Mouse (Mus musculus): Measurements from ENCODE around the gene Cdpf1. TPM values are rescaled to one million over a fixed set of nuclear protein-coding genes. Genes with fewer than 3 reads are reported as not detected.

Cdpf1 gene
- polyA plus RNA-seq (2015; fragmentation: Nextera tagmentation; extraction: Ambion mirVana), result 33.8 and 43.5 TPM in 2 replicates

DNA sequence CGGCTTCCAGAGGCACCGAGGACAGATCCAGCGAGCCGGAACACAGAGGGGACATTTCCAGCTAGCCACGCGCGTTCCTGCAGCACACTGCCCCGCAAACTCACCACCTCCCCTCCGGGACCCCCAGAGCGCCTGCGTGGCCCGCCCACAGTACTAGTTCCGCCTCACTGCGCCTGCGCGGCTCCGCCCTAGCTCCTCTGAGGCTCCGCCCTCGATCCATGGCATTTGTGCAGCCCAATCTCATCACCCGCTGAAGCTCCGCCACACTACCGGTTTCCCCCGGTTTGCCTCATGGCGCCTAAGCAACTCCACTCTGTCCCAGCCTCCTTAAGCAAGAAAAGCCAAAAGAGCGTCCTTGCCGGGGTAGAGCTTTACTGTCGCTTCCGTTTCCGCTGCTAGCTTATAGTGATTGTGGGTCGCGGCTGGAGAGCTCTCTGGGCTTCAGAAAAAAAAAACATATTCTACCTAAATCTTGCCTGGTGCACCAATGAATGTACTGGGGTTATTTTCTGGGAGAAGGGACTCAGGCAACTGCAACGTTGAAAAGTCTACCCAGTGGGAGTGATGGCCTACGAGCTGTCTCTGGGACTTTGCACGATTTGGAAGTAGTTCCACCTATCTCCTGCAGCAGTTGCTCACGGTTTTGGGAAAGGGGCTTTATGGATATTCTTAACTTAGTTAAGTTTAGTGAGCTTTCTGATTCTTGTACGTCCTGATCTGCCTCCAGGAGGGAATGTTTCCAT is at the start of gene Cdpf1:
Gene Cdpf1, minus strand, starts transcription at position 163 of the 743 bp plus-strand sequence.
- no peaks in the 10 kb centered on the region for H3K36me3 ChIP-seq (ENCODE audit: control insufficient read depth, insufficient read depth, low read length)
- no peaks in the 10 kb centered on the region; the same call in 1 of the 2 replicates for H3K27me3 ChIP-seq (ENCODE audit: control insufficient read depth, insufficient read depth, low read depth, low read length)
- peak within 1 kb of the TSS; percentile 89 for H3K4me2 ChIP-seq (ENCODE audit: low read depth, low read length)
- H3K9me3 ChIP-seq (ENCODE audit: control insufficient read depth, low read length), result peaks cover 2% of the 10 kb centered on the region; the same call in 1 of the 2 replicates
- H3K4me3 ChIP-seq (ENCODE audit: low read length), result peak within 1 kb of the TSS; percentile 84
- ATAC-seq (ENCODE audit: low read depth), result peak; percentile 99
- H3K27ac ChIP-seq (ENCODE audit: low read length), result peak within 1 kb of the TSS; percentile 89
- H3K4me1 ChIP-seq (replicated peaks; ENCODE audit: control insufficient read depth, insufficient read depth, low read length), result peaks cover 15% of the 10 kb centered on the region
- 3% methylated on average over 36 of the region's 36 CpGs for WGBS
- peak within 1 kb of the TSS; percentile 90 for H3K9ac ChIP-seq (ENCODE audit: low read length)

DNA sequence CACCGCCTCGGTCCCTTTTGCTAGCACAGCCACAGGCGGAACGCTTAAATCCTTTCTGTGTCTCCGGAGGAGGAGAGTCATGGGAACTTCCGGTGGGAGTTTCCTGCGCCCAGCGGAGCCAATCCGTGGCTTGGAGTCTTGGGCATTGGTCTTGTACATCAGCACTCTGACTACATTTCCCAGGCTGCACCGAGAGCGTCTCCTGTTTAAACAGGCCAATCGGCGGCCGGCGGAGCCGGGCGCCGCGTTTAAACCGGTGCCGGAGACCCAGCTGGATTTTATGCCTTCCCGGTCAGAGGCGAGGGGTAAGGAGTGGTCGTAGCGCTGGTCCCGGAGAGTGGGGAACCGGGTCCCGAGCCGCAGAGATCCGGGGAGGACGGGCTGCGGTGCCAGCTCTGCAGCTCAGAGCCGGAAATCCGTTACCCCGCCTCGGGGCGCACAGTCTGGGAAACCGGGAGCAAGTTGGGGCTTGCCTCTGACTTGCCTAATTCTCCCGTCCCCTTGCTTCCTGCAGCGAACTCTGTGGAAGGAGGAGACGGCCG is 48.1 kb upstream of the Cdpf1 start, which contains the start of gene Gtse1:
Gene Gtse1, plus strand, starts transcription at position 256 of the 542 bp plus-strand sequence.
- peak within 1 kb of the TSS; percentile 58 for H3K27ac ChIP-seq (ENCODE audit: low read length)
- no peaks in the 10 kb centered on the region for H3K27me3 ChIP-seq (ENCODE audit: control insufficient read depth, insufficient read depth, low read depth, low read length)
- peak within 1 kb of the TSS; percentile 79 for H3K4me3 ChIP-seq (ENCODE audit: low read length)
- peak within 1 kb of the TSS; percentile 83 for H3K9ac ChIP-seq (ENCODE audit: low read length)
- peak; percentile 100 for ATAC-seq (ENCODE audit: low read depth)
- H3K9me3 ChIP-seq (ENCODE audit: control insufficient read depth, low read length), result no peaks in the 10 kb centered on the region
- peak within 1 kb of the TSS; percentile 89 for H3K4me2 ChIP-seq (ENCODE audit: low read depth, low read length)
- peaks cover 17% of the 10 kb centered on the region for H3K4me1 ChIP-seq (replicated peaks; ENCODE audit: control insufficient read depth, insufficient read depth, low read length)
- under 1% methylated on average over 42 of the region's 42 CpGs for WGBS
- H3K36me3 ChIP-seq (ENCODE audit: control insufficient read depth, insufficient read depth, low read length), result peaks cover 18% of the 10 kb centered on the region

DNA sequence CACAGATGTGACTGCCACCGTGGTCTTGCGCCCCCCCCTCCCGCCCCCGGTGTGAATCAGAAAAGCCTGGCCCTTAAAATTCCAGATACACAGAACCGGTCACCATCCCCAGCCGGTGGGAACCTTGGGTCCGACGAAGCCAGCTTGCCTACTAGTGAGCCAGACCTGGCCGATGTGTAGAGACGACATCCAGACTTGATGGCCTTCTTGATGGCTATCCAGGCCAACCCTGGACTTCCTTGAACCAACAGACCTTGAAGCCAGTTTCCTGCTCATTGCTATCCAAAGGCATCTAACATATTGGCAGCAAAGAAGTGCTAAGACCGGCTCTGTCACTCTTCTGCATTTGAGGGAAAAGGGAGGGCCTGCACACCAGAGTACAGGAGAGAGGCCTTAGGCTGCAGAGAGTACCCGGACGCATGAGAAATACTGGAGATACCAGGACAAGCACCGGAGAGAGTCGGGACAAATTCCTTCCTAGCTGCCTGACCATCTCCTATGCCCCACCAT is 47.5 kb upstream of the Cdpf1 start:
- ATAC-seq (ENCODE audit: low read depth), result peak; percentile 18; the same call in 1 of the 2 replicates
- 8% methylated on average over 15 of the region's 15 CpGs for WGBS
- H3K27ac ChIP-seq (ENCODE audit: low read length), result peak overlapping the region; percentile 43
- no peaks in the 10 kb centered on the region for H3K9me3 ChIP-seq (ENCODE audit: control insufficient read depth, low read length)
- peaks cover 14% of the 10 kb centered on the region for H3K36me3 ChIP-seq (ENCODE audit: control insufficient read depth, insufficient read depth, low read length)
- H3K4me1 ChIP-seq (replicated peaks; ENCODE audit: control insufficient read depth, insufficient read depth, low read length), result peaks cover 17% of the 10 kb centered on the region
- H3K9ac ChIP-seq (ENCODE audit: low read length), result peak overlapping the region; percentile 83
- H3K4me2 ChIP-seq (ENCODE audit: low read depth, low read length), result peak overlapping the region; percentile 89
- H3K4me3 ChIP-seq (ENCODE audit: low read length), result peak overlapping the region; percentile 79
- H3K27me3 ChIP-seq (ENCODE audit: control insufficient read depth, insufficient read depth, low read depth, low read length), result no peaks in the 10 kb centered on the region

DNA sequence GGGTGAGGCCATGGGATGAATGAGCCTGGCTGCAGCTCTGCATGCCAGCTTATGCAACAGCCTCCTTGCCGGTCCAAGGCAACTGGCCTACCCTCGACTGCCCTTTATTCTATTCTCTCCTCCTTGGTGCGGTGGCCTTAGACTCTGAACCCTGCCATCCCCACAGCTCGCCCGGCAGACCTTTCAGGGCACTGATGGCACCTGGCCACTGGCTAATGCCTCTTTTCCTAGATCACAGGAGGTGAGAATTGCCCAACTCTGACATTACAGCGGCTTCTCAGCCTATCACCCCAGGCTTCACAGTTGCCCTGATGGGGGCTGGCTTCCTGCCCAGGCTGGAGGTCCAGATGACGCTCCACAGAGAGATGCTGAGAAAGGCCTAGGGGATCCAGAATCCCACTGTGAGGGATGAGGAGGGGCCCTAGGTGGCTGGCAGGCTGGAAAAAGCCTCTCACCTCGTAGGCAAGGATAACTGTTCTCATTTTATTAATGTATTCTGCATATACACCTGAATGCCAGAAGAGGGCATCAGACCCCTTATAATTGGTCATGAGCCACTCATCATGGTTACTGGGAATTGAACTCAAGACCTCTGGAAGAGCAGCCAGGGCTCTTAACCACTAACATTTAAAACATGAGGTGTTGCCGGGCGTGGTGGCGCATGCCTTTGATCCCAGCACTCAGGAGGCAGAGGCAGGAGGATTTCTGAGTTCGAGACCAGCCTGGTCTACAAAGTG is 40.3 kb upstream of the Cdpf1 start:
- no peak overlapping the region for H3K27ac ChIP-seq (ENCODE audit: low read length)
- no peaks in the 10 kb centered on the region for H3K9me3 ChIP-seq (ENCODE audit: control insufficient read depth, low read length)
- H3K4me3 ChIP-seq (ENCODE audit: low read length), result no peak overlapping the region
- WGBS, result 72% methylated on average over 12 of the region's 12 CpGs
- H3K4me2 ChIP-seq (ENCODE audit: low read depth, low read length), result no peak overlapping the region
- no peak for ATAC-seq (ENCODE audit: low read depth)
- no peaks in the 10 kb centered on the region for H3K4me1 ChIP-seq (replicated peaks; ENCODE audit: control insufficient read depth, insufficient read depth, low read length)
- no peaks in the 10 kb centered on the region for H3K36me3 ChIP-seq (ENCODE audit: control insufficient read depth, insufficient read depth, low read length)
- H3K9ac ChIP-seq (ENCODE audit: low read length), result no peak overlapping the region
- H3K27me3 ChIP-seq (ENCODE audit: control insufficient read depth, insufficient read depth, low read depth, low read length), result no peaks in the 10 kb centered on the region

DNA sequence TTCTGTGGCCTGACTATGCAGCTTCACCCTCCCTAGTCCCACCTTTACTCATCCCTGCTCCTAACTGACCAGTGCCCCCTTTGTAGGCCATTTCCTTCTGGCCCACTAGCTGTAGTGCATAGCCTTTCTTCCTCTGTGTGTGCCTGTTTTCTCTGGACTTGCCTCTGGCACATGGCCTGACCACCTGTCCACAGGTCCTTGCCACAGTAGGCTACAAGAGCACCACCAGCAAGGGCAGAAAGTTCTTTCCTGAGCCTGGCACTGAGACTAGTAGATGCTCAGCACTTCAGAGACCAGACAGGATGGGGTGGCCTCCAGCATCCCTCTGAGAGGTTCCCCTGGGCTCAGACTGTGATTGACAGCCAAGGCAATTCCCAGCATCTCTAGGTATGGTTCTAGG is 33.6 kb upstream of the Cdpf1 start:
- no peak overlapping the region for H3K27ac ChIP-seq (ENCODE audit: low read length)
- H3K9ac ChIP-seq (ENCODE audit: low read length), result no peak overlapping the region
- H3K9me3 ChIP-seq (ENCODE audit: control insufficient read depth, low read length), result no peaks in the 10 kb centered on the region
- no peak for ATAC-seq (ENCODE audit: low read depth)
- no peaks in the 10 kb centered on the region for H3K27me3 ChIP-seq (ENCODE audit: control insufficient read depth, insufficient read depth, low read depth, low read length)
- no peaks in the 10 kb centered on the region for H3K4me1 ChIP-seq (replicated peaks; ENCODE audit: control insufficient read depth, insufficient read depth, low read length)
- H3K4me2 ChIP-seq (ENCODE audit: low read depth, low read length), result no peak overlapping the region
- no peaks in the 10 kb centered on the region for H3K36me3 ChIP-seq (ENCODE audit: control insufficient read depth, insufficient read depth, low read length)
- no peak overlapping the region for H3K4me3 ChIP-seq (ENCODE audit: low read length)

DNA sequence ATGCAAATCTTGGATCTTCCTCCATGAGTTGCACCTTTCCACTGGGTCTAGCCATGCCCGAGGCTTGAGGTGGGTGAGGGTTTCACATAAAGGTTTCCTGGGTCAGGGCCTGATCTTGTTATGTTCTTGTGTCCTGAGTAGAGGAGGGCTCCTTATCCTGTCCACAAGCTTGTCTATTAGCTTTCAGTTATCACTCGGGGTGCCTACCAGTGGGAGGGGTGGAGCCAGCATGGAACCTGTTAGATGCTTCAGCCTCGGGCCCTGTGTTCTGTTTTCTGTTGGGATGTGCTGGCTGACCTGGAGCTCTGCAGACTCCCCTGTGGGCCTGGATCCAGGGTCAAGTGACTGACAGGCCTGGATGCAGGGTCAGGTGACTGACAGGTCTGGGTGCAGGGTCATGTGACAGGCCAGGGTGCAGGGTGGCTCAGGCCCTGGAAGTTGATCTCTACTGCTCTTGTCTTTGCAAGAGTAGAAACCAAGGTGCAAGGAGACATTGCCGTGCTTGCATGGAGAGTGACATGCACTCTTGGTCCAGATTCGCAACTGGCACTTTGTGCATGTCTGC is 30.4 kb upstream of the Cdpf1 start:
- Histone ChIP-seq H3K27me3 (ENCODE audit: control insufficient read depth, insufficient read depth, low read depth, low read length) (no peaks in the 10 kb centered on the region), H3K4me2 (ENCODE audit: low read depth, low read length) (no peak overlapping the region), H3K9ac (ENCODE audit: low read length) (no peak overlapping the region), H3K4me3 (ENCODE audit: low read length) (no peak overlapping the region), H3K4me1 (replicated peaks; ENCODE audit: control insufficient read depth, insufficient read depth, low read length) (no peaks in the 10 kb centered on the region), H3K36me3 (ENCODE audit: control insufficient read depth, insufficient read depth, low read length) (no peaks in the 10 kb centered on the region), H3K9me3 (ENCODE audit: control insufficient read depth, low read length) (no peaks in the 10 kb centered on the region), H3K27ac (ENCODE audit: low read length) (no peak overlapping the region)
- WGBS, result 66% methylated on average over 5 of the region's 5 CpGs
- no peak for ATAC-seq (ENCODE audit: low read depth)

DNA sequence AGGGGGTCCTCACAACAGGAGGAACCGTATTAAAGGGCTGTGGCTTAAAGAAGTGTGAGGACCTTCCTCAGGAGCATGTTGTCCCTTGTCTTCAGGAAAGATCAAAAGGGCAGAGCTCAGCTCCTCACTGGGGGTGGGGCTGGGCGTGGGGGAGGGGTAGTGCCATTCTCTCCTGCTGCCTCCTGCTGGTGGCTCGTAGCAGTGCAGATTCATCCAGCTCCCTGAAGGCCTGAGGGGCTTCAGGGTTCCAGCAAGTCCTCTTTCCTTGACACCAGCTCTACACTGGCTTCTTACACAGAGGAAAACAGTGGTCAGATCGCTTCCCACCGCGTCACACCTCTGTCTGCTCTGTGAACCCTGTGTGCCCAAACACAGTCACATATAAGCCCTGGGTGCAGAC is 29.5 kb upstream of the Cdpf1 start:
- Histone ChIP-seq H3K9ac (ENCODE audit: low read length) (no peak overlapping the region), H3K36me3 (ENCODE audit: control insufficient read depth, insufficient read depth, low read length) (no peaks in the 10 kb centered on the region)

DNA sequence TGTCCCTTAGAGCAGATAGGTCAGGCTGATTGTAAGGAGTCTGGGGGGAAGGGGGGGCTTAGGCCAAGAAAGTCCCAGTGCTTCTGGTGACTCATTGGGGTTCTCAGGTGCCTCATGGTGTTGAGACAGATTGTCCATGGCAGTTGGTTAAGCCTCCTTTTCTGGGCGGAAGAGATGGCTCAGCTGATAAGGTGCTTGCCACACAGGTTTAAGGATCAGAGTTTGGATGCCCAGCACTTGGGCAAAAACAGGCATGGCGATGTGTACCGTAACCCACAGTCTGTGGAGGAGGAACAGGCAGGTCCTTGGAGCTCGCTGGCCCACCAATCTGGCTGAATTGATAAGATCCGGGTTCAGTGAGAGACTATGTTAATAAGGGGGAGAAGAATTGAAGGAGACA is 25.4 kb upstream of the Cdpf1 start:
- no peak for ATAC-seq (ENCODE audit: low read depth)

More for the DNA sequence above, 29.5 kb upstream of the Cdpf1 start:
- Histone ChIP-seq H3K9me3 (ENCODE audit: control insufficient read depth, low read length) (no peaks in the 10 kb centered on the region), H3K4me2 (ENCODE audit: low read depth, low read length) (no peak overlapping the region), H3K4me1 (replicated peaks; ENCODE audit: control insufficient read depth, insufficient read depth, low read length) (no peaks in the 10 kb centered on the region), H3K27me3 (ENCODE audit: control insufficient read depth, insufficient read depth, low read depth, low read length) (no peaks in the 10 kb centered on the region), H3K27ac (ENCODE audit: low read length) (no peak overlapping the region), H3K4me3 (ENCODE audit: low read length) (no peak overlapping the region)
- ATAC-seq (ENCODE audit: low read depth), result no peak
- WGBS, result 44% methylated on average over 6 of the region's 6 CpGs

DNA sequence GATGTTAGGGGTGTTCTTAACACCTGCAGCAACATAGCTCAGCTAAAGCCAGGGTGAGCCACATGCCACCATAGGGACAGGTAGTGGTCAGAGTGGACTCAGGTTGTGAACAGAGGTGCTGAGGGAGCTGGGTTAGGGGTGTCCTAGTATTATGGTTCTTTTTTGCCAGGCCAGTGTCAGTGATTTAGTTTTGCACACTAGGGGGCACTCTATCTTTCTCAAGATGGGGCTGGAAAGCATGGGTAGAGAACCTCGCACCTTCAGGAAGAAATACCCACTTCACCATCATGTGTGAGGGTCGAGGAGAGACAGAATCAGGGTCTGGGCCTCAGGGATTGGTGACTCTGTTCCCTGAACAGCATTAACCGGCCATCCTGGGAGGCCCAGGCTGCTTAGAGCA is 23.8 kb upstream of the Cdpf1 start:
- H3K27me3 ChIP-seq (ENCODE audit: control insufficient read depth, insufficient read depth, low read depth, low read length), result no peaks in the 10 kb centered on the region
- no peak overlapping the region for H3K27ac ChIP-seq (ENCODE audit: low read length)
- peaks cover 7% of the 10 kb centered on the region for H3K4me1 ChIP-seq (replicated peaks; ENCODE audit: control insufficient read depth, insufficient read depth, low read length)
- ATAC-seq (ENCODE audit: low read depth), result no peak
- H3K36me3 ChIP-seq (ENCODE audit: control insufficient read depth, insufficient read depth, low read length), result no peaks in the 10 kb centered on the region
- H3K9me3 ChIP-seq (ENCODE audit: control insufficient read depth, low read length), result no peaks in the 10 kb centered on the region
- no peak overlapping the region for H3K9ac ChIP-seq (ENCODE audit: low read length)
- no peak overlapping the region for H3K4me2 ChIP-seq (ENCODE audit: low read depth, low read length)
- 44% methylated on average over 3 of the region's 3 CpGs for WGBS
- no peak overlapping the region for H3K4me3 ChIP-seq (ENCODE audit: low read length)

More for the DNA sequence above, 25.4 kb upstream of the Cdpf1 start:
- Histone ChIP-seq H3K9me3 (ENCODE audit: control insufficient read depth, low read length) (no peaks in the 10 kb centered on the region), H3K4me2 (ENCODE audit: low read depth, low read length) (no peak overlapping the region), H3K36me3 (ENCODE audit: control insufficient read depth, insufficient read depth, low read length) (no peaks in the 10 kb centered on the region), H3K9ac (ENCODE audit: low read length) (no peak overlapping the region), H3K4me3 (ENCODE audit: low read length) (no peak overlapping the region), H3K27ac (ENCODE audit: low read length) (no peak overlapping the region), H3K27me3 (ENCODE audit: control insufficient read depth, insufficient read depth, low read depth, low read length) (no peaks in the 10 kb centered on the region), H3K4me1 (replicated peaks; ENCODE audit: control insufficient read depth, insufficient read depth, low read length) (peaks cover 4% of the 10 kb centered on the region)
- 87% methylated on average over 5 of the region's 5 CpGs for WGBS
